ENCODE assay signal across 9 mouse cellular contexts in genomic region chr5:135460152-135460832, GRCm38 (mm10).
A peak's percentile ranks its signal among the peaks of the same experiment; 100 is the strongest.
DNase-seq lines count a peak whose midpoint lies in the region; ATAC-seq and TF ChIP-seq lines count a peak whose summit lies in the region.
"Had no signal": no experiment of that assay in that cellular context is flagged by ENCODE, and none has a peak within 500 bp of the region (broad histone marks: within the 10 kb centered on the region; RNA-seq: fewer than 3 reads in every experiment).

No protein-coding gene starts in this region.

- ATAC-seq in forebrain, embryonic 16.5 days = peak; percentile 78
- ATAC-seq in lung, embryonic 16.5 days (ENCODE audit: low read depth) = peak; percentile 76
- peak; percentile 52; the same call in 1 of the 2 replicates for ATAC-seq in stomach, postnatal 0 days (ENCODE audit: low FRiP score, low TSS enrichment)

- peaks cover 6% of the 10 kb centered on the region; the same call in 1 of the 2 replicates for H3K36me3 ChIP-seq in forebrain, embryonic 16.5 days (ENCODE audit: control insufficient read depth, insufficient read depth)
- peaks cover 15% of the 10 kb centered on the region; the same call in 1 of the 2 replicates for H3K36me3 ChIP-seq in lung, embryonic 16.5 days (ENCODE audit: control insufficient read depth, insufficient read depth, low read length)
- peaks cover 4% of the 10 kb centered on the region; the same call in 1 of the 2 replicates for H3K36me3 ChIP-seq in stomach, postnatal 0 days (ENCODE audit: control insufficient read depth, insufficient read depth, low read length)

- no peak overlapping the region for H3K4me3 ChIP-seq in forebrain, embryonic 16.5 days (replicated peaks; ENCODE audit: low read length)
- H3K4me3 ChIP-seq in lung, embryonic 16.5 days (ENCODE audit: low read length) = no peak overlapping the region
- no peak overlapping the region for H3K4me3 ChIP-seq in stomach, postnatal 0 days (ENCODE audit: low read depth, low read length)
- H3K4me3 ChIP-seq: limb, embryonic 12.5 days had no signal

- no peak for TF ChIP-seq EP300 in stomach, postnatal 0 days (optimal IDR thresholded peaks at IDR 0.05)

- H3K9me3 ChIP-seq in forebrain, embryonic 16.5 days (ENCODE audit: control insufficient read depth, low read length) = no peaks in the 10 kb centered on the region
- H3K9me3 ChIP-seq in lung, embryonic 16.5 days (ENCODE audit: control insufficient read depth, low read length) = no peaks in the 10 kb centered on the region
- no peaks in the 10 kb centered on the region for H3K9me3 ChIP-seq in stomach, postnatal 0 days (ENCODE audit: control insufficient read depth, low read length)
- H3K9me3 ChIP-seq: limb, embryonic 12.5 days had no signal

- intact Hi-C loops in heart, postnatal 10 days (cut with DNase I) = no loop called here

- WGBS in forebrain, embryonic 16.5 days = 49% methylated on average over 12 of the region's 12 CpGs
- 77% methylated on average over 12 of the region's 12 CpGs for WGBS in lung, embryonic 16.5 days
- WGBS in stomach, postnatal 0 days = 79% methylated on average over 12 of the region's 12 CpGs

- no peak overlapping the region for H3K9ac ChIP-seq in forebrain, embryonic 16.5 days (replicated peaks; ENCODE audit: low read depth, low read length)
- no peak overlapping the region for H3K9ac ChIP-seq in lung, embryonic 16.5 days (ENCODE audit: low read length)
- H3K9ac ChIP-seq in stomach, postnatal 0 days (ENCODE audit: low read length) = no peak overlapping the region
- H3K9ac ChIP-seq: limb, embryonic 12.5 days had no signal

- no peak for TF ChIP-seq CTCF in stomach, postnatal 0 days (IDR thresholded peaks at IDR 0.05; ENCODE audit: low read depth)

- 0 out of 2 replicates have a peak overlapping the region, but pooled peaks have one; percentile 4 for H3K4me2 ChIP-seq in forebrain, embryonic 16.5 days (ENCODE audit: low read length)
- H3K4me2 ChIP-seq in lung, embryonic 16.5 days (ENCODE audit: low read depth, low read length) = no peak overlapping the region
- H3K4me2 ChIP-seq in stomach, postnatal 0 days (replicated peaks; ENCODE audit: low read depth) = no peak overlapping the region; the same call in 1 of the 2 replicates
- H3K4me2 ChIP-seq: limb, embryonic 12.5 days had no signal

- no peaks in the 10 kb centered on the region for H3K27me3 ChIP-seq in forebrain, embryonic 16.5 days (replicated peaks; ENCODE audit: control insufficient read depth, insufficient read depth, low read length)
- no peaks in the 10 kb centered on the region for H3K27me3 ChIP-seq in lung, embryonic 16.5 days (ENCODE audit: control insufficient read depth, insufficient read depth, low read depth, low read length)
- H3K27me3 ChIP-seq in stomach, postnatal 0 days (ENCODE audit: control insufficient read depth, insufficient read depth, low read length) = no peaks in the 10 kb centered on the region
- H3K27me3 ChIP-seq: limb, embryonic 12.5 days had no signal

- DNase-seq in MN1 (ENCODE audit: low spot score) = peak; percentile 34
- DNase-seq in brain, embryonic 18.5 days (ENCODE audit: low read depth, low spot score) = peak; percentile 30
- DNase-seq in heart, postnatal 10 days = peak; percentile 29 to 50
- DNase-seq in layer of hippocampus, adult 8-10 months (ENCODE audit: low spot score in 2 of 2) = peak; percentile 69 to 70
- DNase-seq in stomach, postnatal 0 days (ENCODE audit: low spot score) = no peak
- no peak for DNase-seq in urinary bladder, adult 18-20 months (ENCODE audit: low spot score in 2 of 2)

- H3K27ac ChIP-seq in forebrain, embryonic 16.5 days (ENCODE audit: low read length) = peak overlapping the region; percentile 55
- peak overlapping the region; percentile 63 for H3K27ac ChIP-seq in lung, embryonic 16.5 days (ENCODE audit: low read length)
- H3K27ac ChIP-seq in stomach, postnatal 0 days (replicated peaks) = peak overlapping the region; percentile 58
- H3K27ac ChIP-seq: limb, embryonic 12.5 days had no signal

- H3K4me1 ChIP-seq in forebrain, embryonic 16.5 days (replicated peaks; ENCODE audit: control insufficient read depth, insufficient read depth, low read length) = peaks cover 8% of the 10 kb centered on the region
- H3K4me1 ChIP-seq in lung, embryonic 16.5 days (replicated peaks; ENCODE audit: control insufficient read depth, insufficient read depth, low read length) = peaks cover 6% of the 10 kb centered on the region
- no peaks in the 10 kb centered on the region for H3K4me1 ChIP-seq in stomach, postnatal 0 days (replicated peaks; ENCODE audit: control insufficient read depth, insufficient read depth)

Comparison
In these comparisons a context has a peak if more than half of its experiments do, and no peak if none do; other contexts are left out.
1. DNase-seq: peak in MN1 (single experiment), brain, embryonic 18.5 days (single experiment), heart, postnatal 10 days (2 of 2) and layer of hippocampus, adult 8-10 months (2 of 2); none in stomach, postnatal 0 days (single experiment) and urinary bladder, adult 18-20 months (0 of 2).
2. Peak in every context shown above with its lines, with median percentiles within 50 percentile points of each other: ATAC-seq and H3K27ac ChIP-seq.